Mouse (Mus musculus) CD4-positive, CD25-positive, alpha-beta regulatory T cell, adult 4 months (primary cell): ENCODE measurements around the gene Coq5. TPM values are rescaled to one million over a fixed set of nuclear protein-coding genes. Genes with fewer than 3 reads are reported as not detected.
"Not testable (repeated sequence)": the region's sequence is repeated elsewhere in the genome, so short reads cannot be mapped to it uniquely, and the experiment has no call there.

ENCODE experiments used
- ATAC-seq: one replicate; pipeline ENCODE4 v1.8.0; 2017
- polyA plus RNA-seq, 2 experiments: library from polyadenylated mRNA; unstranded; fragments of 100-300 nt; shearing (Covaris generic); gene quantifications; one replicate each; pipeline ENCODE4 v1.2.1; 2017

Coq5 gene
- polyA plus RNA-seq, 2 experiments from 2014 or later = 32.2 to 43.3 TPM

GRCm38 (mm10) chr5:115267469-115268045 lies 11.9 kb upstream of the Coq5 start:
- no peak for ATAC-seq

- ATAC-seq = no peak
Measured at GRCm38 (mm10) chr5:115268266-115268665, 11.2 kb upstream of the Coq5 start.

- ATAC-seq = no peak
Measured at GRCm38 (mm10) chr5:115269969-115270368, 9.5 kb upstream of the Coq5 start.

- ATAC-seq = peak; percentile 30
Measured at GRCm38 (mm10) chr5:115271931-115272811, 7.3 kb upstream of the Coq5 start.

- peak; percentile 87 for ATAC-seq
Measured at GRCm38 (mm10) chr5:115272812-115273548, 6.5 kb upstream of the Coq5 start, which contains the start of gene Rnf10. Gene Rnf10 (minus strand): TSS chr5:115272898.

GRCm38 (mm10) chr5:115273549-115274135 lies 5.8 kb upstream of the Coq5 start:
- no peak for ATAC-seq

GRCm38 (mm10) chr5:115274353-115274752 lies 5.1 kb upstream of the Coq5 start:
- no peak for ATAC-seq

- ATAC-seq = no peak
Measured at GRCm38 (mm10) chr5:115274771-115275170, 4.7 kb upstream of the Coq5 start.

- no peak for ATAC-seq
Measured at GRCm38 (mm10) chr5:115275998-115276397, 3.5 kb upstream of the Coq5 start.

- ATAC-seq = no peak
Measured at GRCm38 (mm10) chr5:115278053-115278452, 1.4 kb upstream of the Coq5 start.

GRCm38 (mm10) chr5:115278785-115279184 lies 681 bp upstream of the Coq5 start:
- ATAC-seq = no peak

- ATAC-seq = peak; percentile 15
Measured at GRCm38 (mm10) chr5:115280050-115280687, 703 bp downstream of the Coq5 start.

- no peak for ATAC-seq
Measured at GRCm38 (mm10) chr5:115284735-115285134, 5.3 kb downstream of the Coq5 start.

- ATAC-seq = no peak
Measured at GRCm38 (mm10) chr5:115294173-115294572, 14.7 kb downstream of the Coq5 start.

GRCm38 (mm10) chr5:115296347-115296746 lies 16.9 kb downstream of the Coq5 start:
- ATAC-seq = no peak

GRCm38 (mm10) chr5:115300035-115300744 lies 20.7 kb downstream of the Coq5 start:
- peak; percentile 46 for ATAC-seq

- ATAC-seq = peak; percentile 91
Measured at GRCm38 (mm10) chr5:115300792-115301614, 21.5 kb downstream of the Coq5 start, which contains the start of gene Dynll1. Gene Dynll1 (minus strand): TSS chr5:115300999.

GRCm38 (mm10) chr5:115301615-115302014 lies 22.1 kb downstream of the Coq5 start:
- no peak for ATAC-seq

GRCm38 (mm10) chr5:115302190-115302589 lies 22.7 kb downstream of the Coq5 start:
- not testable (repeated sequence) for ATAC-seq

GRCm38 (mm10) chr5:115312354-115312753 lies 32.9 kb downstream of the Coq5 start:
- ATAC-seq = no peak
